Mouse (Mus musculus) erythroblast, embryonic 14.5 days (primary cell): ENCODE measurements around the gene Olfr1393.

Experiments
- GATA1 ChIP-seq: IDR thresholded peaks from 2 replicates; pipeline ENCODE4 v1.6.1; 2012; ENCODE audit warnings: low read length, inconsistent platforms, mixed read lengths
- TAL1 ChIP-seq: IDR thresholded peaks from 3 replicates; pipeline ENCODE4 v1.6.1; 2012; ENCODE audit warnings: low read length, inconsistent platforms, mixed read lengths

- TF ChIP-seq GATA1, result no peak
- TF ChIP-seq TAL1, result no peak
Measured at GRCm38 (mm10) chr11:49260598-49261312, 17.3 kb upstream of the Olfr1393 start.
